Mouse (Mus musculus) left cerebral cortex, postnatal 4 days (tissue): ENCODE results near the gene Tacc2. TPM values are rescaled to one million over a fixed set of nuclear protein-coding genes. Genes with fewer than 3 reads are reported as not detected.

ENCODE experiments used
- DNase-seq: peaks from one replicate; pipeline ENCODE4 v3.0.0-alpha.2; 2022
- intact Hi-C: fragments of 180-260 bp; cut with DNase I; formaldehyde crosslinking; loops from one replicate; pipeline ENCODE4 v1.15.1; 2025
- total RNA-seq, 2 experiments: library from RNA; stranded (reverse); gene quantifications; 2 replicates each; pipeline ENCODE4 v1.2.3; 2021

The Tacc2 gene
- total RNA-seq, 2 experiments from 2014 or later: 101 to 102 TPM

DNA sequence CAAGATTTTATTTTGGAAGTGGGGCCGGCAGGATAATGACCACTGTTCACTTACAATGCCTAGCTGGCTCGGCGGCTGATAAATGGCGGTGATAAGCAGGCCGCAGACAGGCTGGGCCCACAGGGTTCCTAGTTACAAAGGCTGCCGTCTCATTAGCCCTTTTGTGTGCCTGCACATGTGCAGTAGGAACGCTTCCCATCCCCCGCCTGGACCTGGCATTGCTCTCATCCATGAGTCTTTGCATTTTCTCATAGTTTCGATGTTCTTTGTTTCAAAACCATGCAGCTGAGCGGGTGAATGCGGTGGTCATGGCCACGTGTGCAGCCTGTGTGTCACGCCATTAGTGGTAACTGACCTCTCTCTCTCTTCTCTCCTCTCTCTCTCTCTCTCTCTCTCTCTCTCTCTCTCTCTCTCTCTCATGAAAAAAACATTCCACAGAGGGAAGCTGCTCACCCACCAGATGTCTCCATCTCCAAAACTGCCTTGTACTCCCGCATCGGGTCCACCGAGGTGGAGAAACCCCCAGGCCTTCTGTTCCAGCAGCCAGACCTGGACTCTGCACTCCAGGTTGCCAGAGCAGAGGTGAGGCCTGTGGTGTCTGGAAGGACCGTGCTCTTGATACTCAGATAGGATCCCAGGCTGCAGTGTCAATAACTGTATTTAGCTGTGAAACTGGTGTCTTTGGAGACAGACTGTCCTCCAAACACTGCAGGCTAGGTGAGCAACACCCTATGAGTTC lies 173.7 kb downstream of the Tacc2 start:
- intact Hi-C loops: no loop called here
- peak; percentile 68 for DNase-seq

DNA sequence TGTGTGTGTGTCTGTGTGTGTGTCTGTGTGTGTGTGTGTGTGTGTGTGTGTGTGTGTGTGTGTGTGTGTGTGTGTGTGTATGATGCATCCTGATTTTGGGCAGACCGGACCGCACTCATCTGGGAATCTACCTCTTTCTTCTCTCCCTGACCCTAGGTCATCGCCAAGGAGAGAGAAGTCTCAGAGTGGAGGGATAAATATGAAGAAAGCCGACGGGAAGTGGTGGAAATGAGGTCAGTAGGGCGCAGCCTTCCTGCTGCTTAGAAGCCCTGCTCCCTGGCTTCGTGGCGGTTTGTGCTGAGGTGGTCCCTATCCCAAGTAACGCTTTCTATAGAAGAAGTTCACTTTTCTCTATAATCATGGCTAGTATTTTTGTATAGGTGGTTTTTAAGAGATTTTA lies 174.4 kb downstream of the Tacc2 start:
- intact Hi-C loops: no loop called here

DNA sequence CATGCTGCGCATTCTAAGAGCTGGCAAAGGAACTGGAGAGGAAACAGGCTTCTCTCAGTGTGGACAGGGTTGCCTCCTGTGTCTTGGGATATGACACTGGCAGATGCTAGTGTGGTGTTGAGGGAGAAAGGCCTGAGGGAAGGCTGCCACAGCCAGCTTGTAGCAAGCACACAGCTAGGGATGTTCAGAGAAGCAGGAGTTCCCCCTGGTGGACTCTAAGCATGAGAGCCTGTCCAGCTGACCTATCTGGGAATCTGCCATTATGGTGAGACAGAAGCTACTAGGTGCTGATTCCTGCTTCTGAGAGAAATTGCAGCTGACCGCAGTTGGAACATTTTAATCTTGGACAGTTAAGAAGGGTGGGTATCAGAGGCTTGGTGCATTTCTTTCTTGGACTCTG lies 177.6 kb downstream of the Tacc2 start:
- intact Hi-C loops: no loop called here
- peak; percentile 59 for DNase-seq

More for the DNA sequence above, 174.4 kb downstream of the Tacc2 start:
- no peak for DNase-seq

DNA sequence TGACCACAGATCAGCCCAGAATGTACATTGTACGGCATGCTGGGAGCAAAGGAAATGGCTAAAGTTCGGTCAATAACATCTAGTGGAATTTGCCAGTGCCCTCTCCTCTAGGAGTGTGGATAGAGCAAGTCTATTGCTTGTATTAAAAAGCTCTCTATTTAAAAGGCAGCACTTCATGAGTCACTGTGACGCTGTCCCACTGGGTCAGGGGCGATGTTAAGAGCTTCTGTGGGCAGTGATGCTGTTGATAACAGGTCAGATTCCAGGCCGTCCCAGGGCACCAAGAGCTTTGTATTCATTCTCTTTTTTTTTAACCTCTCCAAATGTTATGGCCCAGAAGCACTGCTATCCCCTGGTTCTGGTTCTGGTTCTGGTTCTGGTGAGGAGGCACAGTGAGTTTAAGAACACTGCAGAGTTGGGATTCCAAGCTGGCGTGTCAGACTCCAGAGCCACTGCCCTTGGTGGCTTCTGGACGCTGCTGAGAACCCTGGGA lies 179.2 kb downstream of the Tacc2 start:
- intact Hi-C loops: no loop called here
- DNase-seq: no peak

GRCm38 (mm10) chr7:130757326-130757865 lies 180.2 kb downstream of the Tacc2 start:
- no peak for DNase-seq
- intact Hi-C loops: no loop called here

DNA sequence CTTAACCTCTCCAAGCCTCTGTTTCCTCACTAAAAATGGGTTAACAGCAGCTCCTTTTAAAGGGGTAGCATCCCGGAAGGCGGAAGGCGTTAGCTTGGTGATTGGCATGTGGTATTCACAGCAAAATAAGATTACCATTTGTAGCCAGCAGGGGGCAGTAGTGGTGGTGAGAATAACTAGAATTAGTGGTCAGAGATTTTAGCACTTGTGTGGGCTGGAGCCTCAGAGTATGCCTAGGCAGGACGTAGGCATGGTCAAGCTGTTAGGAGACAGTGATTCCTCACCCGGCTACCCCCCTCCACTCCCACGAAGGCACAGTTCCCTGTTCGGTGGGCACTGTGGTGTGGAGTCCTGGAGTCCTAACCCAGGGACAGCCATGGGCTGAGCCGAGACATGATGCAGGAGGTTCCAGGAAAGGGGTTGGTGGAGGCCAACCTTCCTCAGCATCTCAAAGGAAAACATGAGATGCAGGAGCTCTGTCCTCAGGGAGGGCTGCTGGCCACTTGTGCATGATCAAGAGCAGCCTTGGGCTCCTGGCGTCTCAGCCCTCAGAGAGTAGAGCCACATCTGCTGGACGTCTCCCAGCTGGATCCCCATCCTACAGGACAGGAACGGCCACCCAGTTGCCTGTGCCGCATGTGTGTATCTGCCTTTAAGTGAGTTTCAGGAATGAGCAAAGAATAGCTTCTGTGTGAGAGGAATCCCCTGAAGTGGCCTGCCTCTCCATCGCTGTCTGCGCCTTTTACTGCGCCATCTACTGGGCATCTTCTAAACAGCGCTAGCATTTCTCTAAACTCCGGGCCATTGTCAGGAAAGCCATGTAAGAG lies 185.0 kb downstream of the Tacc2 start:
- DNase-seq: peak; percentile 69
- intact Hi-C loops: loop anchor here (10.0 kb wide), 1 partner anchor 227 kb away; no protein-coding TSS in a partner anchor

- no peak for DNase-seq
- intact Hi-C loops: loop anchor here (10.0 kb wide), 1 partner anchor 229 kb away; no protein-coding TSS in a partner anchor
These were observed 186.9 kb downstream of the Tacc2 start for GRCm38 (mm10) chr7:130764160-130764559.

DNA sequence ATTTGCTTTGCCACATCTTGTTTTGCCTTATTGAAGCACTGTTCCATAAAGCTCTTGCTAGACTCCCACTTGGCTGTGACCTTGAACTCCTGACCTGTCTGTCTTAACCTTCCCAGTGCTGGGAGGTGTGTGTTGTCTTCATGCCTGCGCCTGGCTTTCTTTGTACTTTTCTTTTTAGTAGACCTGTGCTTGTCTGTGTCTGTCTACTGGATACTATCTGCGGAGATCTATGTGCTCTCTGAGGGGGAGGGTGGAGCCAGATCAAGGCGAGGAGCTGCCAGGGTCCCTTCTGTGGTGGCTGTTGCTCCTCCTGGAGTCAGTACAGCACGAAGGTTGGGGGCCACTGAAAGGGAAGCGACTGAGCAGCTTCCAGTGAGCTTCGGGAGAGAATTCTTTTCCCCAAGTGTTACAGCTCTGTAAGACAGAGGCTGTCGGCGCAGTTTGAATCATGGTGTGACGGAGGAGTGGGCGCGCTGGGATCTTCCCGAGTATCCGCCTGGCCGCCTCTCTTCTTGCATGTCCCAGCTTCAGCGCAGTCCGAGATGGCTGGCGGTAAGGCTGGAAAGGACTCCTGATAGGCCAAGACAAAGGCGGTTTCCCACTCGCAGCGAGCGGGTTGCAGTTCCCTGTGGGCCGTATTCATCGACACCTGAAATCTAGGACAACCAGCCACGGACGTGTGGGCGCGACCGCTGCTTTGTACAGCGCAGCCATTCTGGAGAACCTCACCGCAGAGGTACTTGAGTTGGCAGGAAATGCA lies 189.4 kb downstream of the Tacc2 start:
- DNase-seq: peak; percentile 45
- intact Hi-C loops: loop anchor here (10.0 kb wide), 1 partner anchor 232 kb away; no protein-coding TSS in a partner anchor

GRCm38 (mm10) chr7:130768151-130768550 lies 190.9 kb downstream of the Tacc2 start:
- no peak for DNase-seq
- intact Hi-C loops: loop anchor here (10.0 kb wide), 1 partner anchor 233 kb away; no protein-coding TSS in a partner anchor

GRCm38 (mm10) chr7:130770707-130771106 lies 193.5 kb downstream of the Tacc2 start:
- peak; percentile 85 for DNase-seq
- intact Hi-C loops: loop anchor here (5.0 kb wide), 1 partner anchor 147 kb away; no protein-coding TSS in a partner anchor

GRCm38 (mm10) chr7:130773171-130773830 lies 196.1 kb downstream of the Tacc2 start:
- DNase-seq: peak; percentile 34
- intact Hi-C loops: loop anchor here (5.0 kb wide), 1 partner anchor 144 kb away; no protein-coding TSS in a partner anchor

- intact Hi-C loops: loop anchor here (5.0 kb wide), 1 partner anchor 143 kb away; no protein-coding TSS in a partner anchor
- DNase-seq: no peak
These were observed 196.8 kb downstream of the Tacc2 start, which contains the start of gene Btbd16 for GRCm38 (mm10) chr7:130773914-130774630. Gene Btbd16, plus strand, starts transcription at chr7:130774069.

GRCm38 (mm10) chr7:130780866-130781419 lies 203.7 kb downstream of the Tacc2 start:
- no peak for DNase-seq
- intact Hi-C loops: no loop called here

- no peak for DNase-seq
- intact Hi-C loops: no loop called here
These were observed 205.3 kb downstream of the Tacc2 start for GRCm38 (mm10) chr7:130782501-130783050.

GRCm38 (mm10) chr7:130785923-130786575 lies 208.8 kb downstream of the Tacc2 start:
- intact Hi-C loops: no loop called here
- no peak for DNase-seq

DNA sequence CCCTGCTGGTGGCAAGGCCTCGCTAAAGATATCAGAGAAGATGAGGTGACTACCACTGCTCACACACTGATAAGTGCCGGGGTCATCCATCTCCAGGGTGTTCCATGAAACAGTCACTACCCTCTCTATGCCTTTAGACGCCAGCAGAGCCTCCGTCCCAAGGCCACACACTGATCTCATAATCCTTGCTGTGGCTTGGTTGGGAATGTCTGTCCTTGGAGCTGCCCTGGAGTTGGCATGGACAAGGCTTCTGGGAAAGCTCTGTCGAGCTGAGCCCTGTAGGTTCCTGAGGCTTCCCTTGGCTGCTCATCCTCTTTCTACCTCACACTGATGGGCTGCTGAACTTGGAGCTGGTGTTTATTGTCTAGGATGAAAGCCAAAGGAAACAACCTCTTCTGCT lies 209.5 kb downstream of the Tacc2 start:
- DNase-seq: no peak
- intact Hi-C loops: no loop called here

GRCm38 (mm10) chr7:130787537-130787936 lies 210.3 kb downstream of the Tacc2 start:
- no peak for DNase-seq
- intact Hi-C loops: no loop called here

- DNase-seq: no peak
- intact Hi-C loops: no loop called here
These were observed 211.7 kb downstream of the Tacc2 start for GRCm38 (mm10) chr7:130788950-130789349.
